Mouse (Mus musculus) retina, embryonic 14.5 days (tissue): Measurements from ENCODE around the gene Rbm38.

Experiments used
- DNase-seq: peaks from one replicate; pipeline ENCODE4 v3.0.0-alpha.2; 2015; ENCODE audit warnings: low spot score

Rbm38 gene

GRCm38 (mm10) chr2:173014741-173015287 is 5.5 kb upstream of the Rbm38 start:
- no peak for DNase-seq

GRCm38 (mm10) chr2:173017940-173018339 is 2.4 kb upstream of the Rbm38 start:
- DNase-seq, result no peak

- peak; percentile 62 for DNase-seq
Measured at GRCm38 (mm10) chr2:173018618-173019017, 1.7 kb upstream of the Rbm38 start.

- peak; percentile 23 for DNase-seq
Measured at GRCm38 (mm10) chr2:173019322-173019721, 976 bp upstream of the Rbm38 start.

GRCm38 (mm10) chr2:173019790-173020189 is 508 bp upstream of the Rbm38 start:
- DNase-seq, result peak; percentile 92

GRCm38 (mm10) chr2:173021633-173022055 is 1.3 kb downstream of the Rbm38 start:
- DNase-seq, result peak; percentile 95

GRCm38 (mm10) chr2:173022056-173022681 is 1.9 kb downstream of the Rbm38 start:
- peak; percentile 67 for DNase-seq

GRCm38 (mm10) chr2:173022813-173023212 is 2.5 kb downstream of the Rbm38 start:
- DNase-seq, result no peak

- no peak for DNase-seq
Measured at GRCm38 (mm10) chr2:173023371-173023851, 3.1 kb downstream of the Rbm38 start.

- DNase-seq, result no peak
Measured at GRCm38 (mm10) chr2:173023966-173024365, 3.7 kb downstream of the Rbm38 start.

- DNase-seq, result no peak
Measured at GRCm38 (mm10) chr2:173024392-173024791, 4.1 kb downstream of the Rbm38 start.

- no peak for DNase-seq
Measured at GRCm38 (mm10) chr2:173024938-173025337, 4.6 kb downstream of the Rbm38 start.

- DNase-seq, result no peak
Measured at GRCm38 (mm10) chr2:173026286-173026685, 6.0 kb downstream of the Rbm38 start.

GRCm38 (mm10) chr2:173026688-173027131 is 6.4 kb downstream of the Rbm38 start:
- no peak for DNase-seq

GRCm38 (mm10) chr2:173027169-173027823 is 7.0 kb downstream of the Rbm38 start:
- no peak for DNase-seq

GRCm38 (mm10) chr2:173027824-173028495 is 7.7 kb downstream of the Rbm38 start:
- DNase-seq, result no peak

GRCm38 (mm10) chr2:173028508-173029031 is 8.3 kb downstream of the Rbm38 start:
- no peak for DNase-seq

- DNase-seq, result no peak
Measured at GRCm38 (mm10) chr2:173030591-173031338, 10.5 kb downstream of the Rbm38 start.

GRCm38 (mm10) chr2:173033531-173033930 is 13.2 kb downstream of the Rbm38 start:
- no peak for DNase-seq

- DNase-seq, result no peak
Measured at GRCm38 (mm10) chr2:173034998-173035397, 14.7 kb downstream of the Rbm38 start.

GRCm38 (mm10) chr2:173035653-173036052 is 15.4 kb downstream of the Rbm38 start:
- DNase-seq, result no peak

GRCm38 (mm10) chr2:173036055-173036454 is 15.8 kb downstream of the Rbm38 start:
- no peak for DNase-seq
